Mouse (Mus musculus) lung, postnatal 4 days (tissue): ENCODE measurements around the gene Efcab8.

Experiments
- DNase-seq, 2 experiments: peaks; one replicate each; pipeline ENCODE4 v3.0.0; 2021

The Efcab8 gene

GRCm38 (mm10) chr2:153827171-153827830 lies 47.6 kb downstream of the Efcab8 start:
- DNase-seq = no peak

DNA sequence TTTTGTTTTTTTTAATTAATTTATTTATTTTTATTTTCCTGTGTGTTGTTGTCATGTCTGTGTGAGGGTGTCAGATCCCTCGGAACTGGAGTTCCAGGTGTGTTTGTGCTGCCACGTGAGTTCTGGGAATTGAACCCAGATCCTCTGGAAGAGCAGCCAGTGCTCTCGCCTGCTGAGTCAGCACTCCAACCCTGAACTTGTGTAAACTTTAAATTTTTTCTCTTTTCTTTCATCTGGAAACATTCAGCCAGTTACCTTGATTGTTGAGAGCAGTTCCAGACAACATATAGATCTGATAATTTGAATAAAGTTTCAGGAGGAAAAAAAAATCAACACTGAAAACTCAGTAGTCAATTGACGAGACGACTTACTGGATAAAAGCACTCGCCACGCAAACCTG lies 49.0 kb downstream of the Efcab8 start:
- DNase-seq = no peak

- no peak for DNase-seq
Measured at GRCm38 (mm10) chr2:153833291-153833690, 53.6 kb downstream of the Efcab8 start.

DNA sequence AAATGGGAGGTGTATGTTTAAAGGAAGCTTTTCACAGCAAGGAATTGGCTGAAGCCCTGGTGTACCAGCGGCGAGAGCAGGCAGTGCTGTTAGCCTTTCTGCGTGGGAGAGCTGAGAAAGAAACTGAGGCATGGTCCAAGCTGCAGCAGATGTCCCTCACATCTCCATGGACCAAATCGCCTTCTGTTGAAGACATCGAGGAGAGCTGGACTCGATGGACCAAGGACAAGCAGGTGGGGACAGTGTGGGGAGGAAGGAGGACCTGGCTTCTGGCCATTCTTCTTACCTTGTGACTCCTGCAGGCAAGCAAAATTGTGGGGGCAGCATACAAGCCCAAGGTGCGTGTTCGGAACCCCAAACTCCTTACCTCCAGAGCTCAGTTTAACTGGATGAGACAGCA lies 63.1 kb downstream of the Efcab8 start:
- no peak for DNase-seq

GRCm38 (mm10) chr2:153848389-153848788 lies 68.7 kb downstream of the Efcab8 start:
- no peak for DNase-seq

DNA sequence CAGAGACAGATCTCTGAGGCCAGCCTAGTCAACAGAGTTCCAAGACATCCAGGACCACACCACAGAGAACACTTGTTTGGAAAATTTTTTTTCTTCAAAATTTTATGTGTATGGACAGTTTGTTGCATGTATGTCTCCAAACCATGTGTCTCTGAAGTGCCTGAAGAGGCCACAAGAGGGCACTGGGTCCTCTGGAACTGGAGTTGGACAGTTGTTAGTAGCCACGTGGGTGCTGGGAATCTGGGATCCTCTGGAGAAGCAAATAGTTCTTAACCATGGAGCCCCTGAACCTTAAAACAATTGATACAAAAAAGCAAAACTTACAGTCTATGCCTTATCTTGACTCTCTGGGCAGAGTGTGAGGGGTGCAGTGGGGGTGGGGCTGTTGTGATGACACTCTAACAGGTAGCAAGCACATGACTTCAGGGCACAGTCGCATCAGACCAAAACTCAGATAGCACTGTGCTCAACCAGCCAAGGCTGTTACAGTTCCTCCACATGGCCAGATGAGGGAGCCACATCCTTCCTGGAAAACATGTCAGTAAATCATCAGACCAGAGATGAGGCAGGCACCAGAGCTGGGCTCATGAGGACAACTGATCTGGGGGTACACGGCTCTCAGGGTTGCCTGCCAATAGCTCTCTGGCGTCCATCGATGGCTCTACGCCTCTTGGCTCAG lies 70.8 kb downstream of the Efcab8 start:
- peak in 1 of 2 experiments; percentile 10 for DNase-seq

GRCm38 (mm10) chr2:153851030-153851360 lies 71.3 kb downstream of the Efcab8 start:
- peak; percentile 54 to 61 for DNase-seq

- no peak for DNase-seq
Measured at GRCm38 (mm10) chr2:153853544-153853943, 73.8 kb downstream of the Efcab8 start.

GRCm38 (mm10) chr2:153859581-153859980 lies 79.8 kb downstream of the Efcab8 start:
- no peak for DNase-seq

DNA sequence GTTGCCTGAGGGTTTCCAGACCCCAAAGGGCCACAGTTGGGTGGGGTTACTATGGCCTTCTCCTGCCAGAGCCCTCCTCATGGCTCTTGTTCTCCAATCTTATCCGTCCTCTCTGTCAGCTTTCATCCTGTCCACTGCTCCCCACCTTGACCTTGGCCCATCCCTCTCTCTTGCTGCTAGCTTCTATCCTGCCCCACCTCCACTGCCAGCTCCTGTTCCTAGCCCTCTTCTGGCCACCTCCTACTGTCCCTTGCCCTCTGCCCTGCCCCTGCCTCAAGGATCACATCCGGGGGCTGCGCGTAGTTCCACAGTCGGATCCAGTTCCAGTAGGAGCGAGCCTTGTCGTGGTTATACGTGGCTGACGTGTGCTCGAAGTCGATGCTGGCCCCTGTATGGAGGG lies 80.6 kb downstream of the Efcab8 start:
- no peak for DNase-seq

DNA sequence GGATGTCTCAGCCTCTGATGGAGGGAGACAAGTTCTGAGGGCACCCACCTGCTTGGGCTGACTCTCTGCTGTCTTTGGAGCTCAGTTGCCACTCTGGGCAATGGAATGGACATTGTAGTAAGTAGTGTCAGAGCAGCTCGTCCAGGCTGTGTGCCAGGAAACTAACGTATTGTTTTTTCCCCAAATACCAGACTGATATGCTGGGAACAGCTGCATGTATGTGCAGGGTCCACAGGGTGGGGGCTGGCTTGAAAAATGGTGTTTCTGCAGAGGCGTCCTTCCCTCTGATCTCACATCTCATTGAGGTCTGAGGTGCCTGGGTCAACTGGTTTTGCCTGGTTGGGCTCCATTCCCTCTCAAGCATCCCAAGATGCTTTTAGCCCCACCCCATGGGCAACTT lies 81.0 kb downstream of the Efcab8 start:
- no peak for DNase-seq

GRCm38 (mm10) chr2:153861960-153862359 lies 82.2 kb downstream of the Efcab8 start:
- DNase-seq = peak in 1 of 2 experiments; percentile 14

GRCm38 (mm10) chr2:153870984-153871383 lies 91.3 kb downstream of the Efcab8 start, which contains the start of gene Sun5:
Gene Sun5 (minus strand): TSS chr2:153871084.
- DNase-seq = no peak

GRCm38 (mm10) chr2:153874745-153875144 lies 95.0 kb downstream of the Efcab8 start, which contains the start of gene Bpifb2:
Gene Bpifb2 (plus strand): TSS chr2:153875045.
- DNase-seq = no peak
